Mouse (Mus musculus): Measurements from ENCODE around the gene Atp5g2. TPM values are rescaled to one million over a fixed set of nuclear protein-coding genes. Genes with fewer than 3 reads are reported as not detected.
"Not testable (repeated sequence)": the region's sequence is repeated elsewhere in the genome, so short reads cannot be mapped to it uniquely, and the experiment has no call there.

Gene Atp5g2
- polyA plus RNA-seq, 1 experiment from 2014 or later, result 26.9 TPM

DNA sequence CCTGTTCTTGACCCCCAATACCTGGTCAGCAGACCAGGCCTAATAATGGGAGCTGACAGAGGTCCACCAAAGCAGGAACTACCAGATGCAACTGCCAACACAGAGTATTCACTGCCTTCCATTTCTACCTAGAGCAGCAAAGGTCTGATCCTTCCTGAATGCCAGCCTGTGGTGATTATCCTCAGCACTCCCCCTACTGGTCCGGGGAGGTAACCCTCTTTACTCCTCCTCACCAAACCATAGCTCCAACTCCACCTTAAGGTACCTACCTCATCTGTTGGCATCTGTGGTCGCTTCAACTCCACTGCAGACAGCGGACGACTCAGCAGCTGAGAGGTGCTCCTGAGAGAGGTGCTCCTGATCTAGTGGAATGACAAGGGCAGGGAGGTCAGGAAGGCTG is 6.7 kb downstream of the Atp5g2 start:
- ATAC-seq (ENCODE audit: insufficient read depth), result no peak
- Histone ChIP-seq H3K27me3 (no peaks in the 10 kb centered on the region), H3K4me3 (replicated peaks) (no peak overlapping the region), H3K27ac (replicated peaks) (no peak overlapping the region), H3K9me3 (replicated peaks) (no peaks in the 10 kb centered on the region), H3K4me2 (no peak overlapping the region), H3K36me3 (replicated peaks) (peaks cover 86% of the 10 kb centered on the region), H3K9ac (no peak overlapping the region), H3K4me1 (replicated peaks) (peaks cover 19% of the 10 kb centered on the region)
- WGBS (ENCODE audit: insufficient replicate concordance), result 29% methylated on average over 4 of the region's 4 CpGs

DNA sequence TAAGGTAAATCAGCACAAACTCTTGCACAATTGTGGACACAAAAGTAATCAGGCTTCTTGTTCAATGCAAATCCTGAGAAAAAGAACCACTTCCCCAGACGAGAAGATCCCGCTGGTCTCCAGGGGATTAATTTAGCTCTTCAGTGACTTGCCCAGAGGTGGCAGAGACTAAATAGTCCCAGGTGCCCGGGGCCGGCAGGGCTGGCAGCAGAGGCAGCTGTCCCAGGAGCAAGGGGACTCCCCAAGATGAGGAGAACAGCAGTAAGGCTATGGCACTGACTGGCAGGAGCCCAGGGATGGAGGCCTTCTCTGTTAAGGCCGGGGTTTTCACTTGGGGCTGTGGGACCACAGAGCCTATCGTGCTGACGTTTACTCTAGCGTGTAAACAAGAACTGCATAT is 8.3 kb downstream of the Atp5g2 start:
- Histone ChIP-seq H3K9ac (no peak overlapping the region), H3K4me1 (replicated peaks) (peaks cover 12% of the 10 kb centered on the region), H3K36me3 (replicated peaks) (peaks cover 81% of the 10 kb centered on the region), H3K27me3 (no peaks in the 10 kb centered on the region), H3K4me3 (replicated peaks) (no peak overlapping the region), H3K4me2 (no peak overlapping the region), H3K9me3 (replicated peaks) (no peaks in the 10 kb centered on the region), H3K27ac (replicated peaks) (no peak overlapping the region)
- 86% methylated on average over 8 of the region's 8 CpGs for WGBS (ENCODE audit: insufficient replicate concordance)
- ATAC-seq (ENCODE audit: insufficient read depth), result no peak

DNA sequence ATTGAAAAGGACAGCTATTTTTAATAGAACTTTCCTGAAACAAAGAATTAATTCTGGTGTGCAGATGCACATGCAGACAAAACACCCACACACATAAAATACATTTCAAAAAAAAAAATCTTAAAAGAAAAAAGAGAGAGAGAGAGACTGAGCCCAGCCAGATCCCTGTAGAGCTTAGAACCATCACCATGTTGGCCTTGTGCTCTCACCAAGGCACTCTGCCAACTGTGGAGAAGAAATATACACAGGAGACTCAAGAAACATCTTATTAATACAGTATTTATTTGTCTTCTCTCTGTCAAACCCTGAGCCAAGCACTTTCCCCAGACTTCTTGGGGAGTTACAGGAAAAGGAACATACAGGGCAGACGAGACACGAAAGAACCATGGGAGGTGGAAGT is 9.6 kb downstream of the Atp5g2 start:
- not testable (repeated sequence) for H3K9ac ChIP-seq; H3K27me3 ChIP-seq; ATAC-seq (ENCODE audit: insufficient read depth); H3K4me3 ChIP-seq (replicated peaks); H3K9me3 ChIP-seq (replicated peaks); H3K4me2 ChIP-seq; H3K27ac ChIP-seq (replicated peaks)
- no CpG with 5 or more reads among the region's 2 CpGs for WGBS (ENCODE audit: insufficient replicate concordance)
- Histone ChIP-seq H3K36me3 (replicated peaks) (peaks cover 69% of the 10 kb centered on the region), H3K4me1 (replicated peaks) (peaks cover 12% of the 10 kb centered on the region)

DNA sequence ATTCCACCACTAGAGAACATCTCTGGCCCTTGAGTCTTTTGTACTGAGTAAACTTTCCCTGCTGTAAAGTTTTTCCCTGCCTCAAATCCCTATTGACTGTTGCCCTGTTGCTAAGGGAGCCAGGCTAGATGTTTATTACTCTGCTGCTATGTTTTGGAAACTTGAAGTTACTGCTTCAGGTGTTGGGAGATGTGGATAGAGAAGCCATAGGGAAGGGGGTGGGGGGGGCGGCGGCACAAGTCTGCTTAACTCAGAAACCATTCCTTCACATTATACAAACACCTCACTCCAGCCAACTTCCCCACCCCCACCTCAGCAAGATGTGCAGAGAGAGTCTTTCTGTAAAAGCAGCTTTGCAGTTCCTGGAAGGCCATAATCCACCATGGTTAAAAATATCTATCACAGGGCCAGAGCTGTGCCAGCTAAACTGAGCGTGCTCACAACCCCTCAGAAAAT is 14.2 kb downstream of the Atp5g2 start:
- 62% methylated on average over 3 of the region's 3 CpGs for WGBS (ENCODE audit: insufficient replicate concordance)
- H3K27ac ChIP-seq (replicated peaks), result no peak overlapping the region

DNA sequence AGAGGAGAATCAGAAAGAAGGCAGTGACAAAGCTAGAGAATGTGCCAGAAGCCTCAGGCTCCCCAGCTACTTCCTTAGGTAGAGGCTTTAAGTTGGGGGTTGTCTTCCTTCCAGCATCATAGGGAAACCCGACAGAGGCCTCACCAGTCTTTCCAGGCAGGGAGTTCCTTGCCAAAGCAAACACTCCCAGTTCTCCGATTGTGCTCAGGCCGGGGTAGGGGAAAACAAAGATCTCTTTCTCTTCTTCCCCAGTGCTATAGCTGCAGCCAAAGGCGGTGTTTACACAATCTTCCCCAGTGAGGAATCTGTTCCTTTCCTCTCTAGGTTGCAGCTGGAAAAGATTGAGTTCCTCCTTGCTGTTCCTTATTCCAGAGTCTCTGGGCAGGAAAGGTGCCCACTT is 15.5 kb downstream of the Atp5g2 start:
- Histone ChIP-seq H3K4me3 (replicated peaks) (no peak overlapping the region), H3K27me3 (no peaks in the 10 kb centered on the region), H3K9me3 (replicated peaks) (no peaks in the 10 kb centered on the region), H3K27ac (replicated peaks) (no peak overlapping the region), H3K4me1 (replicated peaks) (peaks cover 9% of the 10 kb centered on the region), H3K4me2 (no peak overlapping the region), H3K36me3 (replicated peaks) (peaks cover 13% of the 10 kb centered on the region), H3K9ac (no peak overlapping the region)
- WGBS (ENCODE audit: insufficient replicate concordance), result 36% methylated on average over 4 of the region's 4 CpGs
- ATAC-seq (ENCODE audit: insufficient read depth), result no peak

More for the DNA sequence above, 14.2 kb downstream of the Atp5g2 start:
- no peak for ATAC-seq (ENCODE audit: insufficient read depth)
- H3K9me3 ChIP-seq (replicated peaks), result no peaks in the 10 kb centered on the region
- H3K4me3 ChIP-seq (replicated peaks), result no peak overlapping the region
- H3K4me2 ChIP-seq, result no peak overlapping the region
- peaks cover 24% of the 10 kb centered on the region for H3K36me3 ChIP-seq (replicated peaks)
- H3K9ac ChIP-seq, result no peak overlapping the region
- H3K4me1 ChIP-seq (replicated peaks), result peaks cover 9% of the 10 kb centered on the region
- no peaks in the 10 kb centered on the region for H3K27me3 ChIP-seq

DNA sequence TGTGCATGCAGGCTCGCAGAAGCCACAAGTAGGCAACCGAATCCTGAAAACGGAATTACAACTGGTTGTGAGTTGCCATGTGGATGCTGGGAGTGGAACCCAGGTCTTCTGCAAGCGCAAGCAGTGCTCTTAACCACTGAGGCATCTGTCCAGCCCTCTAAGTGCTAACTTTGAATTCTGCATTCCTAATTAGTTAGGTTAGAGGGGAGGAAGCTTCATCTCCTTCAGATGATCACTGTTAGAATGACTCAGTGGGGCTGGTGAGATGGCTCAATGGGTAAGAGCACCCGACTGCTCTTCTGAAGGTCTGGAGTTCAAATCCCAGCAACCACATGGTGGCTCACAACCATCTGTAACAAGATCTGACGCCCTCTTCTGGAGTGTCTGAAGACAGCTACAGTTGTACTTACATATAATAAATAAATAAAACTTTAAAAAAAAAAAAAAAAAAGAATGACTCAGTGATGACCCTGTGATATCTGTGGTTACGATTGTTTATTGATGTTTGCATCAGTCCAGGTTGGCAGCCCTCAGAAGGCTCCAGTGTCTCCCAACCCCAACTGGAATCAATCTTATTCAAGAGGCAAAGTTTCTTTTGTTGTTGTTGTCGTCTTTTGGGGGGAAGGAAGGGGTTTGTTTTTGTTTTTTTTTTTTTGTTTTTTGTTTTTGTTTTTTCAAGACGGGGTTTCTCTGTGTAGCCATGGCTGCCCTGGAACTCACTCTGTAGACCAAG is 20.1 kb downstream of the Atp5g2 start:
- H3K4me1 ChIP-seq (replicated peaks); H3K9ac ChIP-seq; H3K27ac ChIP-seq (replicated peaks); H3K27me3 ChIP-seq; ATAC-seq (ENCODE audit: insufficient read depth); H3K36me3 ChIP-seq (replicated peaks); H3K9me3 ChIP-seq (replicated peaks); H3K4me3 ChIP-seq (replicated peaks); H3K4me2 ChIP-seq: not testable (repeated sequence)
- 65% methylated on average over 9 of the region's 9 CpGs for WGBS (ENCODE audit: insufficient replicate concordance)

DNA sequence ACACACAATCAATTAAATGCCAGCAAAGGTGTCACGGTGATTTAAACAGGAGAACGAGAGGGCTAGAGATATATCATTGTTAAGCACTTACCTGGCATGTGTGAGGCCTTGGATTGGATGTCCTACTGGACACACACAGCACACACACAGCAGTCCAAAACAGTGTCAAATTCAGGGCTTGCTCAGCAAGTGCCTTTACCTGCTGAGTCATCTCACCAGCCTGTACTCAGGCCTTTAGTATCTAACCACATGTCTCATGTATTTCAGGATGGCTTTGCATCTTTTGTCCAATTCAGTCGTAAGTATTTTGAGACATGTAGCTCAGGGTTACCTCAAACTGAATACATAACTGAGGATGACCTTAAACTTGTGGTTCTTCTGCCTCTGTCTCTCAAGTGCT is 21.0 kb downstream of the Atp5g2 start:
- Histone ChIP-seq H3K9ac (no peak overlapping the region), H3K4me1 (replicated peaks) (no peaks in the 10 kb centered on the region), H3K9me3 (replicated peaks) (no peaks in the 10 kb centered on the region), H3K4me3 (replicated peaks) (no peak overlapping the region), H3K36me3 (replicated peaks) (no peaks in the 10 kb centered on the region), H3K27ac (replicated peaks) (no peak overlapping the region), H3K27me3 (no peaks in the 10 kb centered on the region), H3K4me2 (no peak overlapping the region)
- WGBS (ENCODE audit: insufficient replicate concordance), result 63% methylated on average over 3 of the region's 3 CpGs
- no peak for ATAC-seq (ENCODE audit: insufficient read depth)

DNA sequence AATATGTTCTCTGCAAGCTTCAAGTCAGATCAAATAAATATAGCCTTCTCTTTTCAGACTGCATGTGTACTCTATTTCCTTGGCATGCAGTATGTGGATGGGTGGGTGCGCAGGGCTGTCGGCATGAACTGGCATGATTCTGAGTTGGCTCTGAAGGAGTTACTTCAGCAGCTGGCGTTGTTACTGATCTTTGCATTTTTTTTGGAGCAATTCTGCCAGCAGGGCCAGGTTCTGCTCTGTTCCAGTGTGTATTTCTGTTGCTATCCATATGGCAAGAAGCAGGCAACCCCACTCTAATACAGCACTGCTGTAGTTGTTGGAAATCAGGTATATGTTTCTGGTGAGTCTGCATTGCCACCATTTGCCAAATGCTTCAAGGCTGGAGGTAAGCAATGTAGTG is 36.3 kb downstream of the Atp5g2 start:
- no peak overlapping the region for H3K9ac ChIP-seq
- no peaks in the 10 kb centered on the region for H3K9me3 ChIP-seq (replicated peaks)
- no peak overlapping the region for H3K27ac ChIP-seq (replicated peaks)
- no peak overlapping the region for H3K4me2 ChIP-seq
- H3K36me3 ChIP-seq (replicated peaks), result no peaks in the 10 kb centered on the region
- no peak for ATAC-seq (ENCODE audit: insufficient read depth)
- H3K4me1 ChIP-seq (replicated peaks), result no peaks in the 10 kb centered on the region
- no peaks in the 10 kb centered on the region for H3K27me3 ChIP-seq
- H3K4me3 ChIP-seq (replicated peaks), result no peak overlapping the region
- 71% methylated on average over 3 of the region's 3 CpGs for WGBS (ENCODE audit: insufficient replicate concordance)

DNA sequence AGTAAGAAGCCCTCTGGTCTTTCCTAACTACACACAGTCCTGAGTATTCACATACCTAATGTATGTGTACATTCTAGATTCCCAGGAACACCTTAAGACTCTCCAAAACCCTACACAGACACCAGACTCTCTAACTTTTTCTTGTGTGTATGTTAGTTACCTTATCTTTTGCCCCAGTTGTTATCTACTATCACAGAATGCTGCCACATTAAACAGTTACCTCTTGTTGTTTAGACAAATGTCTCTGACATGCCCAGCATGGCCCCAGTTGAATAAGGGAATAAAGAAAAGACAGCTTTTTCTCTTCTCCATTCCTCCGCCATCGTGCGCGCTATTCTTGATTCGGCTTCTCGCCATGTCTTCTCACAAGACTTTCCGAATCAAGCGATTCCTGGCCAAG is 37.5 kb downstream of the Atp5g2 start:
- H3K9ac ChIP-seq, result no peak overlapping the region
- H3K4me1 ChIP-seq (replicated peaks), result no peaks in the 10 kb centered on the region
- WGBS (ENCODE audit: insufficient replicate concordance), result 84% methylated on average over 8 of the region's 8 CpGs
- no peaks in the 10 kb centered on the region for H3K36me3 ChIP-seq (replicated peaks)
- H3K4me3 ChIP-seq (replicated peaks), result no peak overlapping the region
- no peaks in the 10 kb centered on the region for H3K27me3 ChIP-seq
- no peak overlapping the region for H3K4me2 ChIP-seq
- no peak overlapping the region for H3K27ac ChIP-seq (replicated peaks)
- no peak for ATAC-seq (ENCODE audit: insufficient read depth)
- H3K9me3 ChIP-seq (replicated peaks), result no peaks in the 10 kb centered on the region

DNA sequence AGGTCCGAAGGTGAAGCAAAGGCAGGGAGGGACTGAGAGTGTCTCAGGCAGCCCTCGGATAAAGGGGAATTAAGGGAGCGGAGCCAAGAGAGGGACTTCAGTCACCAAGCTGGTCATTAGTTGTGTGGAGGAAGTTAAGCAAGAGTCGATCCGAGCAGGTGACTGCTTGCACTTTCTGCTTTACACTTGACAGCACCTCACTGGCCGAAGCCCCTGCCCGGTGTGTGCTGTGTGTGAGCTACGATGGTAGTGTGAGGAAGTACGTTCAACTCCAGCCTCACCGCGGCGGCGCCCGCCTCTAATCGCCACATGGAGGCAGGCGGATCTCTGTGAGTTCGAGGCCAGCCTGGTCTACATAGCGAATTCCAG is 46.5 kb downstream of the Atp5g2 start:
- Histone ChIP-seq H3K36me3 (replicated peaks) (no peaks in the 10 kb centered on the region), H3K4me1 (replicated peaks) (peaks cover 32% of the 10 kb centered on the region), H3K9ac (peak overlapping the region; percentile 82), H3K9me3 (replicated peaks) (no peaks in the 10 kb centered on the region), H3K27ac (replicated peaks) (peak overlapping the region; percentile 95), H3K4me3 (replicated peaks) (peak overlapping the region; percentile 82), H3K27me3 (no peaks in the 10 kb centered on the region; the same call in 1 of the 2 replicates), H3K4me2 (peak overlapping the region; percentile 87)
- WGBS (ENCODE audit: insufficient replicate concordance), result under 1% methylated on average over 18 of the region's 18 CpGs
- ATAC-seq (ENCODE audit: insufficient read depth), result no peak; the same call in 1 of the 2 replicates

DNA sequence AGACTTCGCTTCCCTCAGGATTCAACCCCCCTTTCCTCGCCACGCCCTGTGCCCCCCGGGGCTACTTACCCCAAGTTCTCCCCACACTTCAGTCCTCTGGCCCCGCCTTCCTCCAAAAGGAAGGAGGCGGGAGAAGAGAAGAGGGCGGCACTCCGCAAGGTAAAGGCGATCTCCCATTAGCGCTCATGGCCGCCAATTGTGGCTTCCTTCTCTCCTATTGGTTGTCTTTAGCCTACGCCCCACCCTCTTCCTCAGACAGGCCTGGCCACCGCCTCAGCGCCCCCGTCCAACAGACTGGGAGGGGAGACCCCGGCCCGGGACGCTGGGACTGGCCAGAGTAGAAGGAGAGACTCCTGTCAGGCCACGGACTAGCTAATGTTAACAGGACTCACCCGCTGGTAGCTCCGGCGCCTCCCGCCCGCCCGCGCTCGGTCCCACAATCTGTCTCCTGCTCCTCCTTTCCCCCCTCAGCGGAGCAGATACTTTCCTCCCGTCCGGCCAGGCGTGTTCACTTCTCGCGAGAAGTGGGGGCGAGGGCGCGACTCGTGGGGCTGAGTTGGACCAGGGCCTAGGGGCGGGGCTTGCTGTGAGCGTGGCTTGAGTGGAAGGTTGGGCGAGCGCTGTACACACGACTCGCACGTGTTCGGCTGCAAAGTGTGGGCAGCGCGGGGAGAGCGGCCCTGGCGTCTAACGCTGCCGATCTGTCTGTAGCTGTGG is 47.0 kb downstream of the Atp5g2 start, which contains the start of the genes Gm28047 and Atf7:
TSS of gene Gm28047 (minus strand) at position 98 of the 717 bp plus-strand sequence.
TSS of gene Atf7 (minus strand) at position 495 of the 717 bp plus-strand sequence.
- Histone ChIP-seq H3K9me3 (replicated peaks) (no peaks in the 10 kb centered on the region), H3K27ac (replicated peaks) (peak within 1 kb of the TSS; percentile 95), H3K27me3 (no peaks in the 10 kb centered on the region; the same call in 1 of the 2 replicates), H3K4me2 (peak within 1 kb of the TSS; percentile 87), H3K4me3 (replicated peaks) (peak within 1 kb of the TSS; percentile 82), H3K4me1 (replicated peaks) (peaks cover 32% of the 10 kb centered on the region), H3K36me3 (replicated peaks) (no peaks in the 10 kb centered on the region), H3K9ac (peak within 1 kb of the TSS; percentile 82)
- under 1% methylated on average over 51 of the region's 51 CpGs for WGBS (ENCODE audit: insufficient replicate concordance)
- ATAC-seq (ENCODE audit: insufficient read depth), result peak; percentile 99
